Mouse (Mus musculus) ES-Bruce4 (cell line): ENCODE data around the gene Syce1l.

ENCODE experiments used
- CTCF ChIP-seq: IDR thresholded peaks from one replicate; pipeline ENCODE4 v1.8.1; 2011; ENCODE audit warnings: low read depth, low read length
- POLR2A ChIP-seq: IDR thresholded peaks from one replicate; pipeline ENCODE4 v1.8.1; 2011; ENCODE audit warnings: low read length; ENCODE audit not compliant: insufficient read depth

- no peak for TF ChIP-seq CTCF
- TF ChIP-seq POLR2A, result no peak
These were observed 45.5 kb downstream of the Syce1l start for GRCm38 (mm10) chr8:113688543-113688915.
